Mouse (Mus musculus): ENCODE measurements around the gene Ech1. TPM values are rescaled to one million over a fixed set of nuclear protein-coding genes. Genes with fewer than 3 reads are reported as not detected.
"Not testable (repeated sequence)": the region's sequence is repeated elsewhere in the genome, so short reads cannot be mapped to it uniquely, and the experiment has no call there.

The Ech1 gene
- polyA plus RNA-seq, 1 experiment from 2014 or later = 84.2 TPM

DNA sequence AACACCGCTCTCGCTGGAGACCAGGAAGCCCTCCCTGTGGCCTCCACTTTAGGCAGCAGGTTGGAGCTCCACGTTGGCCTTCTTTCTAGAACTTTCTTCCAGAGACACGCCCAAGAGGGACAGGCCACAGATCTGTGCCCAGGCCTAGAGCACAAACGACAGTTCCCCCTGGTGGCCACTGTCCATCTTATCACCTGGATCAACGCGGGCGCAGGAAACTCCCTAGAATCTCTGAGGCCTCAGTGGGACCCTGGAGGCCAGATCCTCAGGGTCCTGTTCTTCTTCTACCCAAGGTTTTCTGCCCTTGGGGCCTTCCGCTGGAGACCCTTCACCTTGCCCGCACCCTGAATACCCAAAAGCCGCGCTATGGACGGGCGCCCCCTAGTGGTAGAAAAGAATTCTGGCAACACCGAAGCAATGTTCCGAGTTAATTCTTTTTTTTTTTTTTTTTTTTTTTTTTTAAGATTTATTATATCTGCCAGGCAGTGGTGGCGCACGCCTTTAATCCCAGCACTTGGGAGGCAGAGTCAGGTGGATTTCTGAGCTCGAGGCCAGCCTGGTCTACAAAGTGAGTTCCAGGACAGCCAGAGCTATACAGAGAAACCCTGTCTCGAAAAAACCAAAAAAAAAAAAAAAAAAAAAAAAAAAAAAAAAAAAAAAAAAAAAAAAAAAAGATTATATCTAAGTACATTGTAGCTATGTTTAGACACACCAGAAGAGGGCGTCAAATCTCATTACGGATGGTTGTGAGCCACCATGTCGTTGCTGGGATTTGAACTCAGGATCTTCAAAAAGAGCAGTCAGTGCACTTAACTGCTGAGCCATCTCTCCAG is 42.7 kb downstream of the Ech1 start:
- peak; percentile 83 for DNase-seq (ENCODE audit: low spot score)
- ATAC-seq (ENCODE audit: low FRiP score); H3K4me2 ChIP-seq (replicated peaks; ENCODE audit: low read depth, low read length); H3K4me1 ChIP-seq (replicated peaks; ENCODE audit: control insufficient read depth, insufficient read depth, low read length); H3K4me3 ChIP-seq (ENCODE audit: low read depth, low read length); H3K9me3 ChIP-seq (ENCODE audit: control insufficient read depth, low read length); H3K27me3 ChIP-seq (ENCODE audit: control insufficient read depth, insufficient read depth, low read length); H3K9ac ChIP-seq (ENCODE audit: low read depth, low read length); H3K36me3 ChIP-seq (ENCODE audit: control insufficient read depth, insufficient read depth, low read length); H3K27ac ChIP-seq (ENCODE audit: low read depth, low read length): not testable (repeated sequence)
- WGBS = 32% methylated on average over 23 of the region's 23 CpGs

DNA sequence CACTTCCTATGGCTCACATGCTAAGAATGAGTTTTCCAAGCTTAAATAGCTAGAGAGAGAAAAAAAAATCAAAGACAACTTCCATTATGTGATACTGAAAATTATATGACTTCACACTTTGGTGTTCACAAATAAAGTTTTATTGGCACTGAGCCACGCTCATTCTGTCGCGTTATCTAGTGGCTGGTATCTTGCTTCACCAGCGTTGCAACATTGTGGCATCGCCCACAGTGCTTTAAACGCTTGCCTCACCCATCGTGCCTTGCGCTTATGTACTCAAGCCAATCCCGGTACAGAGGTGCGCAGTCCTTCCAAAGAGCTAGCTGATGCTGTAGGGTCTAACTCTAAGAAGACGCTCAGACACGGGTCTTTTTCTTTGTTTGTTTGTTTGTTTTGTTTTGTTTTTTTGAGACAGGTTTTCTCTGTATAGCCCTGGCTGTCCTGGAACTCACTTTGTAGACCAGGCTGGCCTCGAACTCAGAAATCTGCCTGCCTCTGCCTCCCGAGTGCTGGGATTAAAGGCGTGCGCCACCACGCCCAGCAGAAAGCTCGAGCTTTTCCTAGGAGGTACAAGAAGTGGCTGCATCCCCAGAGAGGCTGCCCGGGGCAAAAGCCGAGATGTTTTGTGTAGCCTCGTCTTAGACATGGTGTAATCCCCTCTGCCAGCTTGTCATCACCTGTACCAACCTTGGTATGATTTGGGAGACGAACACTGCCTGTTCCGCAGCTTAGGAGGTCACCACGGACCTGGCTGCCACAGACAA is 46.1 kb downstream of the Ech1 start:
- 91% methylated on average over 24 of the region's 24 CpGs for WGBS
- Histone ChIP-seq H3K4me3 (ENCODE audit: low read depth, low read length) (no peak overlapping the region), H3K27me3 (ENCODE audit: control insufficient read depth, insufficient read depth, low read length) (no peaks in the 10 kb centered on the region), H3K9me3 (ENCODE audit: control insufficient read depth, low read length) (no peaks in the 10 kb centered on the region), H3K4me1 (replicated peaks; ENCODE audit: control insufficient read depth, insufficient read depth, low read length) (no peaks in the 10 kb centered on the region), H3K27ac (ENCODE audit: low read depth, low read length) (no peak overlapping the region), H3K36me3 (ENCODE audit: control insufficient read depth, insufficient read depth, low read length) (no peaks in the 10 kb centered on the region), H3K4me2 (replicated peaks; ENCODE audit: low read depth, low read length) (no peak overlapping the region), H3K9ac (ENCODE audit: low read depth, low read length) (no peak overlapping the region)
- ATAC-seq (ENCODE audit: low FRiP score) (no peak), DNase-seq (ENCODE audit: low spot score) (no peak)

- Histone ChIP-seq H3K9me3 (ENCODE audit: control insufficient read depth, low read length) (no peaks in the 10 kb centered on the region), H3K36me3 (ENCODE audit: control insufficient read depth, insufficient read depth, low read length) (no peaks in the 10 kb centered on the region), H3K27me3 (ENCODE audit: control insufficient read depth, insufficient read depth, low read length) (no peaks in the 10 kb centered on the region), H3K4me3 (ENCODE audit: low read depth, low read length) (no peak overlapping the region), H3K4me1 (replicated peaks; ENCODE audit: control insufficient read depth, insufficient read depth, low read length) (no peaks in the 10 kb centered on the region), H3K27ac (ENCODE audit: low read depth, low read length) (no peak overlapping the region), H3K9ac (ENCODE audit: low read depth, low read length) (no peak overlapping the region), H3K4me2 (replicated peaks; ENCODE audit: low read depth, low read length) (no peak overlapping the region)
- ATAC-seq (ENCODE audit: low FRiP score) (no peak), DNase-seq (ENCODE audit: low spot score) (no peak)
- WGBS = 88% methylated on average over 2 of the region's 2 CpGs
Measured at GRCm38 (mm10) chr7:28874565-28874964, 49.5 kb downstream of the Ech1 start.

- no peaks in the 10 kb centered on the region for H3K36me3 ChIP-seq (ENCODE audit: control insufficient read depth, insufficient read depth, low read length)
- no peak overlapping the region for H3K4me2 ChIP-seq (replicated peaks; ENCODE audit: low read depth, low read length)
- no peak overlapping the region for H3K9ac ChIP-seq (ENCODE audit: low read depth, low read length)
- H3K9me3 ChIP-seq (ENCODE audit: control insufficient read depth, low read length) = no peaks in the 10 kb centered on the region
- H3K4me1 ChIP-seq (replicated peaks; ENCODE audit: control insufficient read depth, insufficient read depth, low read length) = no peaks in the 10 kb centered on the region
- ATAC-seq (ENCODE audit: low FRiP score) (no peak), DNase-seq (ENCODE audit: low spot score) (no peak)
- no peaks in the 10 kb centered on the region for H3K27me3 ChIP-seq (ENCODE audit: control insufficient read depth, insufficient read depth, low read length)
- H3K27ac ChIP-seq (ENCODE audit: low read depth, low read length) = no peak overlapping the region
- 77% methylated on average over 4 of the region's 4 CpGs for WGBS
- H3K4me3 ChIP-seq (ENCODE audit: low read depth, low read length) = no peak overlapping the region
Measured at GRCm38 (mm10) chr7:28876099-28876498, 51.1 kb downstream of the Ech1 start.

GRCm38 (mm10) chr7:28877155-28877554 is 52.1 kb downstream of the Ech1 start:
- ATAC-seq (ENCODE audit: low FRiP score) = no peak
- Histone ChIP-seq H3K9ac (ENCODE audit: low read depth, low read length) (no peak overlapping the region), H3K9me3 (ENCODE audit: control insufficient read depth, low read length) (no peaks in the 10 kb centered on the region), H3K4me1 (replicated peaks; ENCODE audit: control insufficient read depth, insufficient read depth, low read length) (no peaks in the 10 kb centered on the region), H3K27ac (ENCODE audit: low read depth, low read length) (no peak overlapping the region), H3K4me2 (replicated peaks; ENCODE audit: low read depth, low read length) (no peak overlapping the region), H3K36me3 (ENCODE audit: control insufficient read depth, insufficient read depth, low read length) (no peaks in the 10 kb centered on the region), H3K4me3 (ENCODE audit: low read depth, low read length) (no peak overlapping the region), H3K27me3 (ENCODE audit: control insufficient read depth, insufficient read depth, low read length) (no peaks in the 10 kb centered on the region)
- WGBS = 89% methylated on average over 7 of the region's 7 CpGs
- no peak for DNase-seq (ENCODE audit: low spot score)

- no peaks in the 10 kb centered on the region for H3K4me1 ChIP-seq (replicated peaks; ENCODE audit: control insufficient read depth, insufficient read depth, low read length)
- WGBS = 71% methylated on average over 4 of the region's 4 CpGs
- ATAC-seq (ENCODE audit: low FRiP score) (no peak), DNase-seq (ENCODE audit: low spot score) (no peak)
- no peaks in the 10 kb centered on the region for H3K27me3 ChIP-seq (ENCODE audit: control insufficient read depth, insufficient read depth, low read length)
- H3K4me2 ChIP-seq (replicated peaks; ENCODE audit: low read depth, low read length) = no peak overlapping the region
- no peak overlapping the region; the same call in 1 of the 2 replicates for H3K27ac ChIP-seq (ENCODE audit: low read depth, low read length)
- no peak overlapping the region for H3K4me3 ChIP-seq (ENCODE audit: low read depth, low read length)
- H3K36me3 ChIP-seq (ENCODE audit: control insufficient read depth, insufficient read depth, low read length) = no peaks in the 10 kb centered on the region
- H3K9ac ChIP-seq (ENCODE audit: low read depth, low read length) = no peak overlapping the region
- H3K9me3 ChIP-seq (ENCODE audit: control insufficient read depth, low read length) = no peaks in the 10 kb centered on the region
Measured at GRCm38 (mm10) chr7:28877856-28878255, 52.8 kb downstream of the Ech1 start.

DNA sequence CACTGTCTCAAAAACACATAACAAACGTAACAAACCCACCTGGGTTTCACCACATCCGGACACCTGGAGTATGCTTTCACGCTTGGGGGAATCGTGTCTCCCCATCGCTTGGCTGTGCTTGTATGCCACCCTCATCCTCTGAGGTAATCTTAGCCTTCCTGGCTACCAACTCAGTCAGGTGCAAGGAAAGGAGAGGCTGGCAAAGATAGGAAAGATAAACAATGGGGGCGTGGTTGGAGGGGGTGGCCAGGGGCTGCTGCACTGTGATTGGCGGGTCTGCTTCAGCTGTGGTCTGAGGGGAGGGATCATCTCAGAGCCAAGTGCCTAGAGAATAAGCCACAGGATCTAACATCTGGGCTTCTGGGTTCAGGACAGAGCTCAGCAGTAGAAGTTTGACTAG is 54.6 kb downstream of the Ech1 start:
- ATAC-seq (ENCODE audit: low FRiP score) (no peak), DNase-seq (ENCODE audit: low spot score) (no peak)
- no peak overlapping the region for H3K9ac ChIP-seq (ENCODE audit: low read depth, low read length)
- H3K9me3 ChIP-seq (ENCODE audit: control insufficient read depth, low read length) = no peaks in the 10 kb centered on the region
- H3K27me3 ChIP-seq (ENCODE audit: control insufficient read depth, insufficient read depth, low read length) = no peaks in the 10 kb centered on the region
- no peaks in the 10 kb centered on the region for H3K36me3 ChIP-seq (ENCODE audit: control insufficient read depth, insufficient read depth, low read length)
- WGBS = 73% methylated on average over 7 of the region's 7 CpGs
- no peak overlapping the region for H3K27ac ChIP-seq (ENCODE audit: low read depth, low read length)
- no peak overlapping the region for H3K4me3 ChIP-seq (ENCODE audit: low read depth, low read length)
- H3K4me1 ChIP-seq (replicated peaks; ENCODE audit: control insufficient read depth, insufficient read depth, low read length) = no peaks in the 10 kb centered on the region
- no peak overlapping the region for H3K4me2 ChIP-seq (replicated peaks; ENCODE audit: low read depth, low read length)

DNA sequence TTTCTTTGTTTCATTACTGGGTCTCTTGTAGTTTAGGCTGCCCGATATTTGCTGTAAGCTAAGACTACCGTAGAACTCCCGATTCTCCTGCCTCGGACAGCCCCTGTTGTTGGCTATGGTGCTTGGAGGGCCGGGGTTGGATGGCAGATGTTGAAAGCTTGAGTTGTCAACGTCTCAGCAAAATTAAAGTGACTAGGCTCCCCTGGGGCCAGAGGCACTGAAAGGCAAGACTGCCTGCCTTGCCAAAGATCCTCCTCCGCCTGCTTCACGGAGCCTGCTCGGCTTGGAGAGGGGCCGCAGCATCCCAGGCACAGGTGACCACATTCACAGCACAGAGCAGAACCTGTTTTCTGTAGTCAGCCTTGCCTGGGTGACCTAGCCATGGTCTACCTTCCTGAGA is 55.5 kb downstream of the Ech1 start:
- H3K4me3 ChIP-seq (ENCODE audit: low read depth, low read length) = no peak overlapping the region
- DNase-seq (ENCODE audit: low spot score) = peak; percentile 35
- no peaks in the 10 kb centered on the region for H3K27me3 ChIP-seq (ENCODE audit: control insufficient read depth, insufficient read depth, low read length)
- H3K36me3 ChIP-seq (ENCODE audit: control insufficient read depth, insufficient read depth, low read length) = no peaks in the 10 kb centered on the region
- H3K9ac ChIP-seq (ENCODE audit: low read depth, low read length) = no peak overlapping the region
- H3K27ac ChIP-seq (ENCODE audit: low read depth, low read length) = no peak overlapping the region
- H3K9me3 ChIP-seq (ENCODE audit: control insufficient read depth, low read length) = no peaks in the 10 kb centered on the region
- H3K4me1 ChIP-seq (replicated peaks; ENCODE audit: control insufficient read depth, insufficient read depth, low read length) = no peaks in the 10 kb centered on the region
- WGBS = 67% methylated on average over 10 of the region's 10 CpGs
- no peak for ATAC-seq (ENCODE audit: low FRiP score)
- no peak overlapping the region for H3K4me2 ChIP-seq (replicated peaks; ENCODE audit: low read depth, low read length)

DNA sequence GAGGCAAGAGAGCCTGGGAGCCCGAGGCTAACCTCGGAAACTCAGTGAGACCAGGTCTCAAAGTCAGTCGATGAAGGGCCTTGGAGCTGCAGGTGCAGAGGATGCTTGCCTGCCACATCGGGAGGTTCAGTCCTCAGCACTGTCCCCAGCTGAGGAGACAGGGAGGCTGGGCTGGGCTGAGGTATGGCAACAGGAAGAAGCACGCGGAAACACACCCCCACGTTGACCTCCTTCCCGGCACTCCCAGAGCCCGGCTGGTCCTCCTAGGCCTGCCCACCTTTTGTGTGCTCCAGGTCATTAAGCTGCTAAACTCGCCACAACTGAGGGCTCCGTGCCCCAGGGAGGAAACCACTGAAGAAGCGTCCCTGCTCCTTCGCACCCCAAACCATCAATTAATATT is 56.2 kb downstream of the Ech1 start, which contains the start of gene Capn12:
Capn12 (plus strand) TSS at position 224 of the 400 bp plus-strand sequence.
- no peak within 1 kb of the TSS for H3K27ac ChIP-seq (ENCODE audit: low read depth, low read length)
- H3K4me1 ChIP-seq (replicated peaks; ENCODE audit: control insufficient read depth, insufficient read depth, low read length) = no peaks in the 10 kb centered on the region
- WGBS = 32% methylated on average over 13 of the region's 13 CpGs

More for the DNA sequence above, 56.2 kb downstream of the Ech1 start, which contains the start of gene Capn12:
- no peaks in the 10 kb centered on the region for H3K27me3 ChIP-seq (ENCODE audit: control insufficient read depth, insufficient read depth, low read length)
- H3K9me3 ChIP-seq (ENCODE audit: control insufficient read depth, low read length) = no peaks in the 10 kb centered on the region
- H3K4me2 ChIP-seq (replicated peaks; ENCODE audit: low read depth, low read length) = no peak within 1 kb of the TSS
- no peak within 1 kb of the TSS for H3K4me3 ChIP-seq (ENCODE audit: low read depth, low read length)
- 0 out of 2 replicates have a peak within 1 kb of the TSS, but pooled peaks have one; percentile 7 for H3K9ac ChIP-seq (ENCODE audit: low read depth, low read length)
- no peak for DNase-seq (ENCODE audit: low spot score)
- no peaks in the 10 kb centered on the region for H3K36me3 ChIP-seq (ENCODE audit: control insufficient read depth, insufficient read depth, low read length)
- no peak for ATAC-seq (ENCODE audit: low FRiP score)

Measured in hindbrain, embryonic 11.5 days (tissue).